Mouse (Mus musculus): ENCODE data around the gene Itpripl1. TPM values are rescaled to one million over a fixed set of nuclear protein-coding genes. Genes with fewer than 3 reads are reported as not detected.
"Not testable (repeated sequence)": the region's sequence is repeated elsewhere in the genome, so short reads cannot be mapped to it uniquely, and the experiment has no call there.

Gene Itpripl1
- 10 to 100 TPM; 11.5 to 13.1 TPM for total RNA-seq (2021)
- long read RNA-seq, experiment 1, partial matches to known transcripts = 0 of 2 reads
- long read RNA-seq, experiment 1, other reads (novel, unspliced or antisense) = 1 of 2 reads
- long read RNA-seq, experiment 2, partial matches to known transcripts = 0 of 8 reads
- long read RNA-seq, experiment 2, other reads (novel, unspliced or antisense) = 3 of 8 reads

DNA sequence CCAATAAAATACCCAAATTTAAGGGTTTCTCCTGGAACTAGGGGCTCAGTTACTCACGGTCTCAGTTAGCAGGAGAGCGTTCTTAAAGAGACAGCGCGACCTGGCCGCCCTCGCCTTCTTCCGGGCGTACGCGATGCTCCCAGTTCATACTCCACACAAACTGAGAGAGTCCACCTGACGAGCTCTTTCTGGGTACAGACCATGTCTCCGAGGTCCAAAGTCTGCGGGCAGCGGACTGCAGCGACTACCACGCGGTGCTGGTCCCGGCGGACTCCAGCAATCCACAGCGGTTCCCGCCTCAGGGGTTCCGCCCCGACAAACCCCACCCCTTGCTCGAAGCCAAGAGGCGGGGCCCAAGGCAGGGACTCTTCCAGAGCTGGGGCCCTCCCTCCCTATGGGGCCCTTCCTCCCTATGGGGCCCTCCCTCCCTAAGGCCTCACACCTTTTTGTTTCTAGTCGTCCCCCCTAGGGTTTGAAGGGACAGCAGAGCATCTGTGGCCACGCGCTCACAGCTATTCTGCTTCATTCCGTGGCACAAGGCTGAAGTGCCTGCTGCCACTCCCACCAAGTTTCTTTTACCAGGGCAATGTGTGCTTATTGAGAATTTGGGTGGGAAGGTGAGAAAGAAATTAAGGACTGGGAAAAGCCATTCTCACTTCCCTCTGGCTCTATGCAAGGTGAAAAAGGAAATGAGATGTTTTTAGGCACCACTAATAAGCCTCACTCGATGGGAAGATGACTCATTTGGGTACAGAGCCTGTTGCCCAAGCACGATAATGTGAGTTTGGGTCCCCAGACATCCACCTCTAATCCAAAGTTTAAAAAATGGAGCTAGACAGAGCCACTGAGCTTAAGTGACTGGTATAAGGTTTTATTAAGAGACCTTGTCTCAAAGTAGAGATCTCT lies at the start of gene Itpripl1:
Gene Itpripl1, minus strand, starts transcription at position 285 of the 906 bp plus-strand sequence.
- DNase-seq (ENCODE audit: low spot score in 2 of 2) = peak; percentile 43 to 53

DNA sequence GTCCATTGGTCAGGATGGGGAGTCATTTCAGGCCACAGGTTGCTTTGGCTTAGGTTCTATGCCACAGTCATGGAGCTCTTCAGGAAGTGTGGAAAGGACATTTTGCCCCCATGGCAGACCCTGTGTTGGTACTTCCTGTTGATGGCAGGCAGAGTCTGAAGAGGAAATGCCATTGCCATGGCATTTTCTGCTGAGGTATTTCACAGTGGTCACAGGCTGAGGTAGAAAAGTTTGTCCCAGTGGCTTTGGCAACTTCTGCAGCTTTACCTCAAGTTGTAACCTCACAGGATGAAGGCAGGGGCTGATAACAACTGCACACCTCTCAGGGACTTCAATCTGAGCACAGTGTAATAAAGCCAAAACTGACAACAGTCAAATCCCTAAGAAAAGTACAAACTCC lies 46.3 kb upstream of the Itpripl1 start:
- DNase-seq (ENCODE audit: low spot score in 2 of 2) = no peak

DNA sequence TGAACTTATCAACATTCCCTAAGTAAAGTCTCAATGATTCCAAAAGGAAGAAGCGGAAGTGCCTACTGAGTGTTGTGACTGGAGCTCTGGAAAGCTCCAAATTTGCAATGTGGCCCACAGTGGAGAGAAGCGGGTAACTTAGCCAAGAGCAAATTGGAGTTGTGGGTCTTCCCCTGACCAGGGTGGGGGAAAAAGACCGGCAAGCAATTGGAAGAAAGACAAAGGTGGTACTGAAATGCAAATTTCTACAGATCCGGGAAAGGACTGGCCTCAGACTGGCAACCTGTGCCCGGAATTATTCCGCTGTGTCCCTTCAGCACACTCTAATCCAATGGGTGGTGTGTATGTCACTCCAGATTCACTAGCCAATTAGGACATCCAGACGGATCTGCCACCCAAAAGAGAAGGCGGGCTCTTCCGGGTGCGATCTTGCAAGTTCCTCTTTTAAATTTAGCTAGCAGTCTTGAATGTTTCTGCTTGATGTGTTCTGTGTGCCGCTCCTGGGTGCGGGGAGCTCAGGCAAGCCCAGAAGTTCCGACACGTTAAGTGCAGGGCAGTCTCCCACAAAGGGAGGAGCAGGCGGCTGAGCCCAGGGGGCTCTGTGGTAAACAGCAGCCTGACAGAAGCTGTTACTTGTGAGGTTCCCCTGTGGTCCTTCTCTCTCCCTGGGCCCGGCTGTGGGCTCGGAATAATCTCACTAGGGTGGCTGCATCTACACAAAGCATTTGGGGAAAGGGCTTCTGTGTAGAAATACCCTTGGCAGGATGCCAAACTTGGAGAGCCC lies 39.5 kb upstream of the Itpripl1 start:
- peak; percentile 15 to 60 for DNase-seq (ENCODE audit: low spot score in 2 of 2)

DNA sequence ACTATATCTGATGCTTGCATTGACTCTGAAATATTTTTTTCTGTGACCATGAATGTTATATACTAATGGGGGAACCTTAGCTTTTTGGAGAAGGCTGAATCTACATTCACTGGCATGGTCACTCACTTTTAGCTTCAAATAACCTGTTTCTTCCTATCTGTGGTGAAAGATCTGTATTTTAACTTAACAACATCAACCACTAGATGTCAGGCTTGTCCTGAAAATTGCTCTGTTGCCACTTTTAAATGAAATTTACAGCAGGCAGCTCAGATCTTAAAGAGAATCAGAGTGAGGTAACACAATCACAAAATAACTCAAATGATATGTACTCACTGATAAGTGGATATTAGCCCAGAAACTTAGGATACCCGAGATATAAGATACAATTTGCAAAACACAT lies 23.0 kb upstream of the Itpripl1 start:
- not testable (repeated sequence) for DNase-seq (ENCODE audit: low spot score in 2 of 2)

DNA sequence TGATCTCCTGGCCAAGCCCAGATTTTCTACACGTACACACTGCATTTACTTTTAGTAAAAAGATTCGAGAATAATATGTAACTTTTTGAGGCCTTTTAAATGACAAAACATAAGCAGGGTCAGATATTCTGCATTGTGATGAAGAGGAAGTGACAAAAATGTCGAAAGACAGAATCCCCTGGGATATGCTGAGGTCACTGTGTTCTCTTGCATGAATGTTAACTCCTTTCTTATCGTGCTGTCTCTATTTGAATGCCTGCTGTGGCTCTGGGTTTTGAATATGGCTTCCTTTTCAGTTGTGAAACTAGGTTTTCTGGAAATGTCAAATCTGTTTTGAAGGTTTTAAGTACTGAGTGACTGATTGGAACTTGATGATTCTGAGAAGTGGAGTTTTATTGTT lies 22.4 kb upstream of the Itpripl1 start:
- DNase-seq (ENCODE audit: low spot score in 2 of 2) = no peak

DNA sequence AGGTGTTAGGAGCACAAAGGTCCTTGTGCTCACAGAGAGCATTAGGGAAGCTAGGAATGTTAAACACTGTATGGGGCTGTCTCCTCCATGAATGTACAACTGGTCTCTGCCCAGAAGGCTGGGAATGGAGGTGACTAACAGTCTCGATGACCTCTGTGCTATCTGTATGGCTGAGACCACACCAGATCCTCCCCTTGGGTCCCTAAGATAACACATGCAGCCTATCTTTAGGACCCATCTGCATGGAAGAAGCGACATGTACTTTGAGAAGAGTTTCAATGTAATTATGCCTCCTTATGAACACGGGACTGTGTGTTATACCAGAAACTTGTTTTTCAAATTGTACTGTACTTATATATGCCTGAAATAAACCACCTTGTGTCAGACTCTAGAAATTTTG lies 2.5 kb upstream of the Itpripl1 start:
- DNase-seq (ENCODE audit: low spot score in 2 of 2) = no peak

DNA sequence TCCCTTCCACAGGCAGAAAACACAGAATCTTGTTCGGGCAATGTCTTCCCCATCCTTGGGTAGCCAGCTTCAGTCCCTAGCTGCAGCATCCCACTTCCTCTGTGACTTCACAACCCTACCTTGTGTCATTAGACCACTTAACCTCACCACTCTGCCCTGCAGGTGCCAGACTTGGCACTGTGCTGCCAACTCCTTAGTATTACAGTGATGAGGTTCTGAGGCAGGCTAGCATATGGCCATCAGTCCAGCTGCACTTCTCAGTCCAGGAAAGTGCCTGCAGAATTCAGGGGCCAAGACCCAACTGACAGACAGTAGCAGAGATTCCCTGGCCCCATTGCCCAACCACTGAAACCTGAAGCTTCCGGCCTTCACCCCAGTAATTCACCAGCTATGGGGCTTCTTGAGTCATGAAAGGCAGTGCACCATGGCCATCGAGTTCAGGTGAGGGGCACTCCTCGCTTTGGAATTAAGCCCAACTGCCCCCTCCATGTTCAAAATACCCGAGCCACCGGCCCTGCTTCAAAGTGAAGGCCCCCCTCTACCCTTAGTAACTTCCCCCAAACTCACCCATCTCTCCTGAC lies 575 bp downstream of the Itpripl1 start:
- DNase-seq (ENCODE audit: low spot score in 2 of 2) = no peak

DNA sequence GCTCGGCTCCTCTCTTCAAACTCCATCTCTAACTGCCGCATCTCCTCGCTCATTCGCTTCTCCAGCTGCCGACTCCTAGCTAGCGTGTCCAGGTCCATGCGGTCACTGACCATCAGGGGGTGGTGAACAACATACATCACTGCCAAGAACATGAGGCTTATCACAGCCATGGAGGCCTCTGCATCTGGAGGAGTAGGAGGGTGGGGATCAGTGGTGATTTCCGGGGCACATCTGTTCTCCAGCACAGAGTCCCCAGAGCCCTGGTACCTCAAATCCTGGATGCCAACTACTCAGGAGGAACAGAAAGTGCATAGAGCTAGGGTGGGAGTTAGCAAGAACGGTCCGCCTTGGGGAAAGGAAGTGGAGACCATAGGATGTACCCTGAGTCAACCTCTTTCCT lies 1.2 kb downstream of the Itpripl1 start:
- DNase-seq (ENCODE audit: low spot score in 2 of 2) = no peak

DNA sequence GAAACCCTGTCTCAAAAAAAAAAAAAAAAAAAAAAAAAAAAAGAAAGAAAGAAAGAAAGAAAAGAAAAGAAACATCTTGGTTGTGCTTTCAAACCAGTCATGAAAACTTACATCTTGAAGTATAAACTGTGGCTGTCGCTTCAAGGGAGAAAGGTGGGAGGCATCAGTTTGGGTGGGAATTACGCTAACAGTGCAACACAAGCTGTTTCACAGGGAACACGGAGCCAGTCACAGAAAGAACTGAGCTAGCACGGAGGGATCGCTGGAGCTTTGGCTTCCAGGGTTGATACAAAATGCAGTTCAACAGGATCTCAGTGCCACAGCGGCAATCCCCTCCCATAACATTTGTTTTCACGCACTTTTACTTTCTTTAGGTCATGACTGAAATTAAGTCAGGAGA lies 3.2 kb downstream of the Itpripl1 start:
- no peak for DNase-seq (ENCODE audit: low spot score in 2 of 2)

DNA sequence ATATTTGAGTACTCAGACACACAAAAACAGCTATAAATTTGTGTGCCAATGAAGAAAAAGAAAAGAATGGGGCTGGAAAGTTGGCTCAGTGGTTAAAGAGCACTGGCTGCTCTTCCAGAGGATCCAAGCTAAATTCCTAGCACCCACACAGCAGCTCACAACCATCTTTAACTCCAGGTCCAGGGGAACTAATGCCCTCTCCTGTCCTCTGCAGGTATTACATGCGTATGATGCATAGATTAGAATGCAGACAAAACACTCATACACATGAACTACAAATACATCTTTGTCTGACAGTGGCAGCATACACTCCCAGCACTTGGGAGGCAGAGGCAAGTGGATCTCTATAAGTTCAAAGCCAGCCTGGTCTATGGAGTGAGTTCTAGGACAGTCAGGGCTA lies 3.6 kb downstream of the Itpripl1 start:
- DNase-seq (ENCODE audit: low spot score in 2 of 2) = no peak

DNA sequence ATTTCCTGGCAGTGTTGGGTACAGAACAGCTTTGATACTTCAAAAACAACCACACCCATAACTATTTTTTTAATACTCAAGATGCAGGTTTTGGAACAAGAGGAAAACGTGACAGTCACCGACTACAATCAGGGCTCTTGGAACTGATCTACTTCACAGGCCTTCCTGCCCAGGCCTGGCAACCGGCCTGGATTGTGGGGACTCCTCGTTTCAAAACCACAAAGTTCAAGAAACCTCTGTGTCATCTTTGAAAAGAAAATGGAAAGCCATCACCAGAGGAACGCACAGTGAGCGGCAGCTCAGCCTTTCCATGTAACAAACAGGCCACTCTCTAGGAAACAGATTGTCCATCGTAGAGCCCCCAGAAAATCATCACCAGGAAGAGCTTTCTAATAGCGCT lies 4.1 kb downstream of the Itpripl1 start:
- DNase-seq (ENCODE audit: low spot score in 2 of 2) = no peak

DNA sequence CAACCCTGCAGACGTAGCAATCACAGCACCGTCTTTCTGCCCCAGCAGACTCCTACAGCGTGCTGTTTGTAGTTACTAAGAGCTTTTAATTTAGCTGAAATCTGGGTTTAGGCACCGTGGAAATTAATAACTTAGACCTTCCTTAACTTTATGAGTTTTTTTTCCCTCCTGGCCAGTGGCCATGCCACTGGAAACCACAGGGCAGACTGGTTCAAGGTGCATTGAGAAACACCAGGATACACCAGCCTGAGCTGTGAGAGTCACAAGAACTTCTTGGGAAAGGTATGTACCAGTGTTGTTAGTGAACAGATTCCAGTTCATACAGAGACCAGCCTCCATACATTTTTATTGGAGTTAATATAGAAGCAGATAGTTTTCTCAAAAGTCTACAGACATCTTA lies 4.8 kb downstream of the Itpripl1 start:
- no peak for DNase-seq (ENCODE audit: low spot score in 2 of 2)

DNA sequence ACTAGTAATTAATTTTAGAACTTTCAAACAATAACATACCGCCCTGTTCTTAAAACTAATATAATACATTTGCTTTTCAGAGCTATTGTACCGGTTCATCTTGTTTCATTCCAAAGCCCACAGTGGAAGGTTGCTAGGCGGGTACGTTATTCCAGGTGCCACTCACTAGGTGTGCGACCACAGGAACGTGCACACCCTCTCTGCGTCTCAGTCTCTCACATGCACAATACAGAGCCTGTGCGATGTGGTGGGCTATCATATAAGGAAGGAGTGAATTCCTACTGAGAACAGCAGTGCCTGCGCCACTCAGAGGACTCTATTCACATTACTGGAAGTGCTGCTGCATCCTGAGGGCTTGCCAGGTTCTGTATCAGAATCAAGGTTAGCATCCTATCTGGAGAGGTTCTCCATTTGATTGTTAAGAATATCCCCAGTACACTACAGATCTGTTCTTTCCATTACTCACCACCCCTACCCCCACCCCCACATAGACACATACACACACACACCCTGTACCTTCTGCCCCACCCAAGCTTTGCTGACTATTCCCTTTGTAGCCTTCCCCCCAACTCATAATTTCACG lies 5.3 kb downstream of the Itpripl1 start:
- DNase-seq (ENCODE audit: low spot score in 2 of 2) = no peak

DNA sequence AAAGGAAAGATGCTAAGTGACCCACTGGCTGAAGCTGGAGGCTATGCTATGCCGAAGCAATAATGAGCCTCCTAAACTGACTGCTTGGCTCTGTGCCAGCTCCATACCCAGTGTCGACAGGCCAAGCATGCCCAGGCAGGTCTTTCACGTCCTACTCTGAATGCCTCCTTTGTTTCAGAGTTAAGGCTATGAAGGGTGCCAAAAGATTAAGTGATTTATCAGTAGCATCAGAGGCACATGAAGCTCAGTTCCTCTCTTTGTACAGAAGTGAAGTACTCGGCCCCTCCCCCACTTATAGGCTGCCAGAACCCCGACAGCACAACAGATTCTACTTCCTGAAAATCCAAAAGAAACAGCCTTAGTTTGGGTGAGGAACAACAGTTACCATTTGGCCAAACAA lies 6.3 kb downstream of the Itpripl1 start:
- DNase-seq (ENCODE audit: low spot score in 2 of 2) = no peak

DNA sequence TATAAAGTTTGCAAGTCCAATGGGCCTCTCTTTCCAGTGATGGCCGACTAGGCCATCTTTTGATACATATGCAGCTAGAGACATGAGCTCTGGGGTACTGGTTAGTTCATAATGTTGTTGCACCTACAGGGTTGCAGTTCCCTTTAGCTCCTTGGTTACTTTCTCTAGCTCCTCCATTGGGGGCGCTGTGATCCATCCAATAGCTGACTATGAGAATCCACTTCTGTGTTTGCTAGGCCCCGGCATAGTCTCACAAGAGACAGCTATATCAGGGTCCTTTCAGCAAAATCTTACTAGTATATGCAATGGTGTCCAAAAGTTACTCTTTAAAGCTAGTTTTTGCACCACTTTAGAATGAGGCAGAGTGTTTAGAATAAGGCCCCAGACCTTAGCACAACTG lies 8.0 kb downstream of the Itpripl1 start:
- DNase-seq (ENCODE audit: low spot score in 2 of 2) = not testable (repeated sequence)

DNA sequence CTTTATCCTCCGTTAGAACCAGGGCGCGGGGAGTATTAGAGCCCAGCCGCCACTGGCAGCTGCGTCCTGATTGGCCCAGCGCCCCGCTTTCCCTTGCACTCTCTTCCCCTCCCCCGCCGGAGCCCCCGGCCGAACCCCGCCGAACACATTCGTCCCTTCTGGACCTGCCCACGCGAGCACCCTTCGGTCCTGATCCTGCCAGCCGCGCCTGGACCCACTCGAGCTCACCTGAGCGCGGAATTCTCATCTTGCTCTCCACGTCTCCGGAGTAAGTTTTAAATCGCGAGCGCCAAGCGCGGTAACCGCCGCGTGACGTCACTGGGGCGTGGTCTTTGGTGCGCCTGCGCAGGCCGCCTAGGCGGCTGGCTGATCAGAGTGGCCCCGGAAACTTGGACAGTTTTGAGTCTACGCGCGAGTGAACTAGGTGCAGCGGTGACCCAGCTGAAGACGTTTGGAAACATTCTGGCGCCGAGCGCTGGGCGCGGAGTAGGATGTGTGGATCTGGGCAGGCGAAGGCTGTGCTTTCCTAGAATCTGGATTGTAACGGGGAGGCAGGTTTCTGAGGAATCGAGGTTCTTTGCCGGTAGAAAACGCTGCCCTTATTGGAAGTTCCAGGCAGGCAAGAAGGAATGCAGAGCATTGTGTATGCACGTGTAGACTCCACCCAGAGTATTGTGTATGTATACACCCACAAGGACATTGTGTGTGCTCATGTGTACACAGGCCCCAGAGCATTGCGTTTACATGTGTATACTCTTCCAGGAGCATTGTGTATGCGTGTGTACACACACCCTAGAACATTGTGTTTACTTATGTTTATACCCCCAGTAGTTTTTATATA lies 9.4 kb downstream of the Itpripl1 start, which contains the start of gene Ncaph:
Gene Ncaph, minus strand, starts transcription at position 334 of the 841 bp plus-strand sequence.
- DNase-seq (ENCODE audit: low spot score in 2 of 2) = peak; percentile 84 to 94

DNA sequence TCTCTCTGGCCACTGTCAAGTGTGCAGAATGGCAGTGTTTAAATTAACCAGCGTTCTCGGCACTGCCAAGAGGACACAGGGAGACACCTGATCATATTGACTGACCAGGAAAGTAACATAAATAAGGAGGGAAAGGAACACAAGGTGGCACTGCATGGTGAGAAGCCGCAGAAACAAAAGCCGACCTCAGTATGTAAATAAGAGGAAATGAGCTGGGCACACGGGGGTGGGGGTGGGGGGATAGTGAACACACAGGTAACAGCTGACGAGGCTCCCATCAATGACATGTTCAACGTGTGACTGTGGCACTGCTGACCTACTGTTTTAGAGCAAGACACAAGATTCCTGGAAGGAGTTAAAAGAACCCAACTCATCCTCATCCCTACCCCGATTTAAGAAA lies 11.9 kb downstream of the Itpripl1 start:
- no peak for DNase-seq (ENCODE audit: low spot score in 2 of 2)

DNA sequence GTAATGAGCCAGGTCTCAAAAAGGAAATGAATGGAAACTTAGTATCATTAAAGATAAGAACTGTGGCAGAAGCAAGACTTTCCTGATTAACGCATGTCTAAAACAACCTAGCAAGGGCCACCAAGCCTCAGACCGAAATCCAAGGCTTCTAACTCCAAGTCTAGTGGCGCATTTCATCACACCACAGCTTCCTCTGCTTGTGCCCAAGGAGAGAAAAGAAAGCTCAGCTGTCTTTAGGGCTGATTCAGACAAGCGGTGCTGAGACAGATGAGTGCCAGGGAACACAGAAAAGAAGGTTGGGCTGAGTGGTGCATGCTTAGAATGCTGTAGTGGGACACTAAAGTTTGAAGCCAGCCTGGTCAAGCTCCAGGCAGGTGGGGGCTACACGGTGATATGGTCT lies 14.3 kb downstream of the Itpripl1 start:
- DNase-seq (ENCODE audit: low spot score in 2 of 2) = no peak

DNA sequence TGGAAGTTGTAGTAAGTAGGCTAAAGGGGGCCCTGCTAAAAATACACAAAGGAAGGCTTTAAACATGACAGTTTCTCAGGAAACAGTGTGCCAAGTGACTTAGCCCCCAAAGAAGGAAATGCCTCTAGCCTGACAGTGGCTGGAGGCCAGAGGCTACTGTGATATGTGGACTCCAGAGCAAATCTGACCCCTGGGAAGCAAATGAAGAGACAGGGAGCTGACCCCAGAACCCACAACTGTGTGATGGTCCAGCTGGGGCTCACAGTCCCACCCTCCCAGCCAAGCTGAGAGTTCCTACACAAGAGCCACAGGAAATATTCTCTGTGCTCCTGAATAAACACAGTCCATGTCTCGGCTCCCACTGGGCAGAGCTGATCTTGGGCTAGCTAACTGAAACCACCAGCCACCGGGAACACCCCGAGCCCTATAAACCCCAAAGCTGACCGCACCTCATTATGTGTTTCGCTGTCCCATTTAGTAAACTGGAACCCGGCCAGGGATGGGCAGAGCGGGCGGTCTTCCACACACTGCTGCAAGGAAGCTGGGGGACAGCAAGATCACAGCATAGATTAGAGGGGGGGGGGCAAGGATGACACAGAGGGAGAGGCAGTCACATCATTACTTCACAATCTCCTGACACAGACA lies 21.5 kb downstream of the Itpripl1 start:
- DNase-seq (ENCODE audit: low spot score in 2 of 2) = no peak

DNA sequence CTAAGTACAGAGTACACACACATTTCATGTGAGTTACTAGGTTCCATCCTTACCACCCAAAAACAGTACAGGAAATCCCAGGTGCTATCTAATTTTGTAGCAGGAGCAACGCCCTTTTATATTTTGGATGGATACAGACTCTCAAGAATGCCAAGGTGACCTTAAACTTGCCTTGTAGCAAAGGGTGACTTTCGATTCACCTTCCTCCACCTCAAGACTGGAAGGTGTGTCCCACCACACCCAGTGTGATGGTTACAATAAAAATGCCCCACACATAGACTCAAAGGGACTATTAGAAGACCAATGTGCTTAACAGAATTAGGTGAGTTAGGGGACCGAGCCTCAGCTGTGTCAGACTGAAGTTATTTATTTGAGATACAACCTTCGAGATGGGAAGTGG lies 34.3 kb downstream of the Itpripl1 start:
- DNase-seq (ENCODE audit: low spot score in 2 of 2) = no peak
